Mouse (Mus musculus): Measurements from ENCODE around the gene Dscam.

The Dscam gene

GRCm38 (mm10) chr16:96761225-96761624 lies 409.3 kb downstream of the Dscam start:
- peak; percentile 53 for DNase-seq (ENCODE audit: low spot score)

GRCm38 (mm10) chr16:96759081-96759603 lies 411.4 kb downstream of the Dscam start:
- DNase-seq (ENCODE audit: low spot score), result no peak

- DNase-seq (ENCODE audit: low spot score), result no peak
Observed at GRCm38 (mm10) chr16:96758381-96758780, 412.2 kb downstream of the Dscam start.

GRCm38 (mm10) chr16:96757588-96758313 lies 412.8 kb downstream of the Dscam start:
- peak; percentile 57 for DNase-seq (ENCODE audit: low spot score)

- peak; percentile 14 for DNase-seq (ENCODE audit: low spot score)
Observed at GRCm38 (mm10) chr16:96756994-96757393, 413.6 kb downstream of the Dscam start.

GRCm38 (mm10) chr16:96754971-96755504 lies 415.5 kb downstream of the Dscam start:
- DNase-seq (ENCODE audit: low spot score), result no peak

GRCm38 (mm10) chr16:96754381-96754780 lies 416.2 kb downstream of the Dscam start:
- no peak for DNase-seq (ENCODE audit: low spot score)

GRCm38 (mm10) chr16:96753781-96754173 lies 416.8 kb downstream of the Dscam start:
- no peak for DNase-seq (ENCODE audit: low spot score)

- no peak for DNase-seq (ENCODE audit: low spot score)
Observed at GRCm38 (mm10) chr16:96753164-96753780, 417.3 kb downstream of the Dscam start.

GRCm38 (mm10) chr16:96742475-96743255 lies 427.9 kb downstream of the Dscam start:
- no peak for DNase-seq (ENCODE audit: low spot score)

- no peak for DNase-seq (ENCODE audit: low spot score)
Observed at GRCm38 (mm10) chr16:96741336-96741735, 429.2 kb downstream of the Dscam start.

GRCm38 (mm10) chr16:96740073-96741055 lies 430.2 kb downstream of the Dscam start:
- no peak for DNase-seq (ENCODE audit: low spot score)

- DNase-seq (ENCODE audit: low spot score), result no peak
Observed at GRCm38 (mm10) chr16:96736501-96736900, 434.1 kb downstream of the Dscam start.

GRCm38 (mm10) chr16:96730881-96731280 lies 439.7 kb downstream of the Dscam start:
- DNase-seq (ENCODE audit: low spot score), result no peak

GRCm38 (mm10) chr16:96727836-96728774 lies 442.4 kb downstream of the Dscam start:
- peak; percentile 33 for DNase-seq (ENCODE audit: low spot score)

GRCm38 (mm10) chr16:96725071-96725724 lies 445.4 kb downstream of the Dscam start:
- DNase-seq (ENCODE audit: low spot score), result no peak

- DNase-seq (ENCODE audit: low spot score), result no peak
Observed at GRCm38 (mm10) chr16:96724591-96724990, 446.0 kb downstream of the Dscam start.

GRCm38 (mm10) chr16:96724123-96724522 lies 446.4 kb downstream of the Dscam start:
- no peak for DNase-seq (ENCODE audit: low spot score)

- DNase-seq (ENCODE audit: low spot score), result no peak
Observed at GRCm38 (mm10) chr16:96723066-96723669, 447.4 kb downstream of the Dscam start.

Measured in MN1 (cell line).